Mouse (Mus musculus): ENCODE measurements around the gene Klk12. TPM values are rescaled to one million over a fixed set of nuclear protein-coding genes. Genes with fewer than 3 reads are reported as not detected.

Klk12 gene
- polyA plus RNA-seq (2015; fragmentation: Illumina TruSeq; extraction: RNeasy Lipid Tissue Mini Kit (QIAGEN cat#74804); ENCODE audit: insufficient read depth, low read depth, low replicate concordance): not detected

DNA sequence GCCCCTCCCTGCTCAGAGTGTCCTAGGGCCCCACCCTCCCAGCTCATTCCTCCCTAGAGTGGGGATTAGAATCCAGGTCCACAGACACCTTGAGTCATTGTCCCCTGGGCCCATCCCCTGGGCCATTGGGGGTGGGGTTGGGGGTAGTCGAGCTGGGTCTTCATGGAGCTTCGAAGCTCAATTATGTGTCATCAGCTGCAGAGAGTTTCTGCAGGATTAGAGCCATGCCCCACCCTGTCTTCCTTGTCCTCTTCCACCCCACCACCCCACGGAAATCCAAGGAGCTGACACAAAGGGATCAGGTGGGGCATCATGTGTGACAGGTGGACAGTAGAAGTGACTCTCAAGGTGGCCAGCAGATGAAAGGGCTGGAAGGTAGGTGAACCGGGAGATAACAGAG, at the start of gene Klk12:
TSS of gene Klk12 (plus strand) at position 301 of the 400 bp plus-strand sequence.

DNA sequence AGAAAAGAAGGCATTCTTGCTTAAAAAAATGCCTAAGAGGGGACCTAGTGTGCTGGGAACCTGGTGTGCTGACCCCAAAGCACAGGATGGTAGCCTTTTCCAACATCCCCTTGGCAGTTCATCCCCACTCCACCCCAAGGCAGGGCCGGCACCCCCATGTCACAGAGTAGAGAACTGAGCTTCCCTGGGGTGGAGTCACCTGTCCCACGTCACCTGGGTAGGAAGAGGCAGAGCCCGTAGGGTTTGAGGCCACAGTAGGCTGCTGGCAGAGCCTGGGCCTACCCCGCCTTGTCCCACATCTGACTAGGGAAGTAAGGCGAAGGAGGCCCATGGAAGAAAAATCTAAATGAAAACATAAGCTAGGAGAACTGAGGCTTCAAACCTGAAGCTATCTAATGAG, 5.7 kb downstream of the Klk12 start, which contains the start of gene Klk11:
TSS of gene Klk11 (plus strand) at position 241 of the 400 bp plus-strand sequence.

GRCm38 (mm10) chr7:43780746-43781145, 12.0 kb downstream of the Klk12 start, which contains the start of gene Klk10:
Klk10 (plus strand) TSS chr7:43781035.

DNA sequence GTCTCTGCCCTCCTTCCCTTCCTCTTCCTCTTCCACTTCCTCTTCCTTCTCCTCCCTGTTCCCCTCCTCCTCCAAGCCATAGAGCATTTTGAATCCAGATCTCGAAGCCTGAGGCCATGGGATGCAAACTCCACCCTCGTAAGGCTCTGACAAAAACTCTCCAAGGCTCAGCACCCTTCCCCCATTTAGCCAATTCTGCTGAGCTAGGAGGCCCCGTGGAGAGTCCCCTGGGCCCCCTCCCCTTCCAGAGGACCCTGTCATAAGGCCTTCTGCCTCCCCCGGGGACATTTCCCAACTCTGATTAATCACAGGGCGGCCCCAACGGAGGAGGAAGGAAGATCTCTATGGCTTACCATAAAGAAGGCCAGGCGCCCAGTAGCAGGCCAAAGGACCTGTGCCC, 22.9 kb downstream of the Klk12 start, which contains the start of gene Klk9:
TSS of gene Klk9 (plus strand) at position 301 of the 400 bp plus-strand sequence.

DNA sequence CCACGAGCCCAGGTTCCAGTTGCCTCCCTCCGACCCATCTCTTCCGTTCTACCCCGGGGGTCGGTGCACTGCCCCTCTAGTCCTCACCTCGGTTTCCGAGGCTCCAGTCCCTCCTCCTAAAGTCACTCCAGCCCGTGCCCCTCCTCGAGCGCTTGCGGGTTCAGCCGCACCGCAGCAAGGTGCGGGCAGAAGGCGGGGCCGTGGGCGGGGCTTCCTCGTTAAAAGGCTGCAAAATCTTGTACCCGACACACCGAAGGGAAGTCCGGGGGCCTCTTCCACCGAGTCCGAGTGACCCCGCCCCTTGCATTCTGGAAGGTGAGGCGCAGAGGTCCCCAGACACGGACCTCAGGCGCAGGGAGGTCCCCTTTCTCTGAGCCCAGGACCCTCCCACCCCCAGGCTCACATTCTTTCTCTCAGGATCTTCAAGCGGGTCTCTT, 28.7 kb downstream of the Klk12 start, which contains the start of gene Klk8:
TSS of gene Klk8 (plus strand) at position 245 of the 437 bp plus-strand sequence.

DNA sequence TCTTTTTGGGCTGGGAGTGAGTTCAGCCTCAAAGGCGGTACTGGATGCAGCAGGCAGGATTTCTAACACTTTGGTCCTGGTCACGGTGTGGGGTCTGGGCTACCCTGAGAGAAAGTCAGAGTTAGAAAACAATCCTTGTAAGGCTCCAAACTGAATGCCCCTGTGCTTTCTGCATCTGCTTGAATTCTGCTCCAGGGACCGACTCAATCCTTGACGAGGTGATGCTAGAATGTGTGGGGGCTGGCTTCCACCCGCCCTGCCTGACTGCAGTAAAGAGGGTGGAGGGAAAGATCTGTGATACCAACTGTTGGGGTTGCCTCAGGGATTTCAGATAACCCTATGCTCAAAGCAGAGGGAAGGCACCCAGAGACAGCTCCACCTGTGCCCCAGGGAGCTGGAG, 42.3 kb downstream of the Klk12 start, which contains the start of gene Klk7:
TSS of gene Klk7 (plus strand) at position 301 of the 400 bp plus-strand sequence.

Other genes starting within 250 kb of the Klk12 start
- gene Cd33, start 224.5 kb upstream of the Klk12 start, polyA plus RNA-seq (2015; fragmentation: Illumina TruSeq; extraction: RNeasy Lipid Tissue Mini Kit (QIAGEN cat#74804); ENCODE audit: insufficient read depth, low read depth, low replicate concordance): 1.2 TPM
- gene Zfp658, start 206.6 kb upstream of the Klk12 start, polyA plus RNA-seq (2015; fragmentation: Illumina TruSeq; extraction: RNeasy Lipid Tissue Mini Kit (QIAGEN cat#74804); ENCODE audit: insufficient read depth, low read depth, low replicate concordance): 2.8 TPM
- gene Zfp719, start 189.3 kb upstream of the Klk12 start, polyA plus RNA-seq (2015; fragmentation: Illumina TruSeq; extraction: RNeasy Lipid Tissue Mini Kit (QIAGEN cat#74804); ENCODE audit: insufficient read depth, low read depth, low replicate concordance): 1.9 TPM
- gene Zfp819, start 161.7 kb upstream of the Klk12 start, polyA plus RNA-seq (2015; fragmentation: Illumina TruSeq; extraction: RNeasy Lipid Tissue Mini Kit (QIAGEN cat#74804); ENCODE audit: insufficient read depth, low read depth, low replicate concordance): not detected
- gene Ceacam18, start 134.2 kb upstream of the Klk12 start, polyA plus RNA-seq (2015; fragmentation: Illumina TruSeq; extraction: RNeasy Lipid Tissue Mini Kit (QIAGEN cat#74804); ENCODE audit: insufficient read depth, low read depth, low replicate concordance): not detected
- gene Siglece, start 108.7 kb upstream of the Klk12 start, polyA plus RNA-seq (2015; fragmentation: Illumina TruSeq; extraction: RNeasy Lipid Tissue Mini Kit (QIAGEN cat#74804); ENCODE audit: insufficient read depth, low read depth, low replicate concordance): not detected
- gene Ctu1, start 96.9 kb upstream of the Klk12 start, polyA plus RNA-seq (2015; fragmentation: Illumina TruSeq; extraction: RNeasy Lipid Tissue Mini Kit (QIAGEN cat#74804); ENCODE audit: insufficient read depth, low read depth, low replicate concordance): 2.3 TPM
- gene Klk14, start 78.5 kb upstream of the Klk12 start, polyA plus RNA-seq (2015; fragmentation: Illumina TruSeq; extraction: RNeasy Lipid Tissue Mini Kit (QIAGEN cat#74804); ENCODE audit: insufficient read depth, low read depth, low replicate concordance): not detected
- not detected for gene Klk13, start 56.3 kb upstream of the Klk12 start, polyA plus RNA-seq (2015; fragmentation: Illumina TruSeq; extraction: RNeasy Lipid Tissue Mini Kit (QIAGEN cat#74804); ENCODE audit: insufficient read depth, low read depth, low replicate concordance)
- gene Klk11, start 5.7 kb downstream of the Klk12 start, polyA plus RNA-seq (2015; fragmentation: Illumina TruSeq; extraction: RNeasy Lipid Tissue Mini Kit (QIAGEN cat#74804); ENCODE audit: insufficient read depth, low read depth, low replicate concordance): not detected
- gene Klk10, start 12.1 kb downstream of the Klk12 start, polyA plus RNA-seq (2015; fragmentation: Illumina TruSeq; extraction: RNeasy Lipid Tissue Mini Kit (QIAGEN cat#74804); ENCODE audit: insufficient read depth, low read depth, low replicate concordance): not detected
- gene Klk9, start 23.0 kb downstream of the Klk12 start, polyA plus RNA-seq (2015; fragmentation: Illumina TruSeq; extraction: RNeasy Lipid Tissue Mini Kit (QIAGEN cat#74804); ENCODE audit: insufficient read depth, low read depth, low replicate concordance): not detected
- 2.5 TPM for gene Klk8, start 28.7 kb downstream of the Klk12 start, polyA plus RNA-seq (2015; fragmentation: Illumina TruSeq; extraction: RNeasy Lipid Tissue Mini Kit (QIAGEN cat#74804); ENCODE audit: insufficient read depth, low read depth, low replicate concordance)
- gene Klk7, start 42.4 kb downstream of the Klk12 start, polyA plus RNA-seq (2015; fragmentation: Illumina TruSeq; extraction: RNeasy Lipid Tissue Mini Kit (QIAGEN cat#74804); ENCODE audit: insufficient read depth, low read depth, low replicate concordance): not detected
- gene Klk6, start 55.6 kb downstream of the Klk12 start, polyA plus RNA-seq (2015; fragmentation: Illumina TruSeq; extraction: RNeasy Lipid Tissue Mini Kit (QIAGEN cat#74804); ENCODE audit: insufficient read depth, low read depth, low replicate concordance): not detected
- gene Klk5, start 73.1 kb downstream of the Klk12 start, polyA plus RNA-seq (2015; fragmentation: Illumina TruSeq; extraction: RNeasy Lipid Tissue Mini Kit (QIAGEN cat#74804); ENCODE audit: insufficient read depth, low read depth, low replicate concordance): not detected
- not detected for gene Klk4, start 112.3 kb downstream of the Klk12 start, polyA plus RNA-seq (2015; fragmentation: Illumina TruSeq; extraction: RNeasy Lipid Tissue Mini Kit (QIAGEN cat#74804); ENCODE audit: insufficient read depth, low read depth, low replicate concordance)
- not detected for gene Klk15, start 164.8 kb downstream of the Klk12 start, polyA plus RNA-seq (2015; fragmentation: Illumina TruSeq; extraction: RNeasy Lipid Tissue Mini Kit (QIAGEN cat#74804); ENCODE audit: insufficient read depth, low read depth, low replicate concordance)
- 4.6 TPM for gene Klk1b8, start 181.8 kb downstream of the Klk12 start, polyA plus RNA-seq (2015; fragmentation: Illumina TruSeq; extraction: RNeasy Lipid Tissue Mini Kit (QIAGEN cat#74804); ENCODE audit: insufficient read depth, low read depth, low replicate concordance)
- gene Klk1b1, start 197.9 kb downstream of the Klk12 start, polyA plus RNA-seq (2015; fragmentation: Illumina TruSeq; extraction: RNeasy Lipid Tissue Mini Kit (QIAGEN cat#74804); ENCODE audit: insufficient read depth, low read depth, low replicate concordance): not detected
- gene Klk1b9, start 207.2 kb downstream of the Klk12 start, polyA plus RNA-seq (2015; fragmentation: Illumina TruSeq; extraction: RNeasy Lipid Tissue Mini Kit (QIAGEN cat#74804); ENCODE audit: insufficient read depth, low read depth, low replicate concordance): not detected
- gene Klk1b11, start 227.0 kb downstream of the Klk12 start, polyA plus RNA-seq (2015; fragmentation: Illumina TruSeq; extraction: RNeasy Lipid Tissue Mini Kit (QIAGEN cat#74804); ENCODE audit: insufficient read depth, low read depth, low replicate concordance): 4.9 TPM
- 1.6 TPM for gene Klk1b26, start 243.3 kb downstream of the Klk12 start, polyA plus RNA-seq (2015; fragmentation: Illumina TruSeq; extraction: RNeasy Lipid Tissue Mini Kit (QIAGEN cat#74804); ENCODE audit: insufficient read depth, low read depth, low replicate concordance)

All from pancreas, adult 10 weeks (tissue).